15 mouse cellular contexts compared by ENCODE assay signal in the genomic region with DNA sequence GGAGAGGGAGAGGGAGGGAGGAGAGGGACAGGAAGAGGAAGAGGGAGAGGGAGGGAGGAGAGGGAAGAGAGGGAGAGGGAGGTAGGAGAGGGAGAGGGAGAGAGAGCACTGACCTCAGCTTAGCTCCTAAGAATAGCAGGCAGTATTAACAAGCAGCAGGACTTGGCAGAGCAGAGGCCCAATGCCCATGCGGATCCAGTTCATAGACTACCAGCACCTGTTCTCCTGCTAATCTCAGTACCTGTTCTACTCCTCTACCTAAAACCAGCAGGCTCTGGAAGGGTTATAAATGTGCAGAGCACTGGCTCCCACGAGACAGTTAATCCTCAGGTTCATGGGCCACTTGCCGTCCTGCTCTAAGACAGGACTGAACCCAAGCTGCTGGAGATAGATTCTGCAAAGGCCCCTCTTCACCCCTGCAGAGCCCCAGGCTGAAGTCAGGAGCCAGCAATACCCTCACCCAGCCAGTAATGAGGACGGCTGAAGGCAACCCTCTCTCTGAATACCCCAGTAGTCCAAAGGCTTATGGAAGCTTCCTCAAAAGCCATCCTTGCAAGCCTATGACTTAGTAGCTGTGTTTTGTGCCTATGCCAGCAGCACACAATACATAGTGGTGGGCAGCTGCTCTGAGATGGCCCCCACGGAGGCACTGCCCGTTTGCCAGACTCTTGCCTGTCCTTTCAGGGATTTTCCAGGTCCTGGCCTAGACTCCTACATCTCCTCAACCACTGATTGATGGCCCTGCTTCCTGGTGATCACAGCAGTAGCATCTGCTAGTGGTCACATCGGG. TPM values are rescaled to one million over a fixed set of nuclear protein-coding genes. Genes with fewer than 3 reads are reported as not detected.
DNase-seq lines count a peak whose midpoint lies in the region; ATAC-seq and TF ChIP-seq lines count a peak whose summit lies in the region.
"Had no signal": no experiment of that assay in that cellular context is flagged by ENCODE, and none has a peak within 500 bp of the region (broad histone marks: within the 10 kb centered on the region; RNA-seq: fewer than 3 reads in every experiment).

No protein-coding gene starts in this region.

- no peaks in the 10 kb centered on the region for H3K36me3 ChIP-seq in heart, adult 2 months (ENCODE audit: control insufficient read depth, insufficient read depth, low read length)
- peaks cover 10% of the 10 kb centered on the region; the same call in 1 of the 2 replicates for H3K36me3 ChIP-seq in liver, adult 2 months (ENCODE audit: control insufficient read depth, insufficient read depth, low read length)
- peaks cover 4% of the 10 kb centered on the region; the same call in 1 of the 2 replicates for H3K36me3 ChIP-seq in heart, embryonic 16.5 days (ENCODE audit: control insufficient read depth, insufficient read depth)

- no peaks in the 10 kb centered on the region for H3K27me3 ChIP-seq in heart, adult 2 months (ENCODE audit: control insufficient read depth, insufficient read depth, low read length)
- H3K27me3 ChIP-seq in liver, adult 2 months (ENCODE audit: control insufficient read depth, insufficient read depth, low read length): no peaks in the 10 kb centered on the region
- H3K27me3 ChIP-seq in heart, embryonic 16.5 days (ENCODE audit: control insufficient read depth, insufficient read depth, low read length): no peaks in the 10 kb centered on the region
- H3K27me3 ChIP-seq: neural tube, embryonic 12.5 days had no signal

- no peak for TF ChIP-seq CTCF in heart, adult 2 months (IDR thresholded peaks at IDR 0.05)
- TF ChIP-seq CTCF in liver, adult 2 months (IDR thresholded peaks at IDR 0.05; ENCODE audit: low read depth, low read length): no peak

- no peaks in the 10 kb centered on the region for H3K9me3 ChIP-seq in heart, embryonic 16.5 days (replicated peaks; ENCODE audit: control insufficient read depth, low read length)
- H3K9me3 ChIP-seq: neural tube, embryonic 12.5 days had no signal

- TF ChIP-seq EP300 in heart, adult 2 months (IDR thresholded peaks at IDR 0.05; ENCODE audit: insufficient read depth, low read depth, low read length): no peak

- peak overlapping the region; percentile 57 for H3K27ac ChIP-seq in heart, adult 2 months
- no peak overlapping the region; the same call in 1 of the 2 replicates for H3K27ac ChIP-seq in liver, adult 2 months (replicated peaks; ENCODE audit: insufficient read depth, low read depth, low read length)
- peak overlapping the region; percentile 87 for H3K27ac ChIP-seq in heart, embryonic 16.5 days (ENCODE audit: low read length)
- H3K27ac ChIP-seq: neural tube, embryonic 12.5 days had no signal

- H3K9ac ChIP-seq in heart, adult 2 months (ENCODE audit: low read depth, low read length): no peak overlapping the region
- H3K9ac ChIP-seq in liver, adult 2 months (ENCODE audit: low read depth, low read length): peak overlapping the region; percentile 32
- H3K9ac ChIP-seq in heart, embryonic 16.5 days (ENCODE audit: low read length): peak overlapping the region; percentile 47
- H3K9ac ChIP-seq: neural tube, embryonic 12.5 days had no signal

- intact Hi-C loops in heart, adult 2 months (cut with DNase I): no loop called here

- DNase-seq in heart, adult 2 months: no peak
- DNase-seq in heart, adult 11 months: no peak
- DNase-seq in liver, adult 2 months (ENCODE audit: extremely low read depth, low read depth, low spot score): peak; percentile 54
- DNase-seq in liver: no peak
- DNase-seq in cerebellum, adult 18-20 months: peak; percentile 81 to 90
- no peak for DNase-seq in right cerebral cortex, postnatal 36 days (ENCODE audit: low spot score in 2 of 2)
- DNase-seq in adrenal gland, adult 18-20 months (ENCODE audit: low spot score in 2 of 2): no peak
- DNase-seq: adrenal gland, postnatal 36 days; embryo, embryonic 11 days; kidney, postnatal 4 days; lung, postnatal 4 days; spleen, adult 18-20 months had no signal

- peak; percentile 74 for ATAC-seq in heart, embryonic 16.5 days (replicated peaks; ENCODE audit: extremely low read depth, insufficient read depth, low FRiP score)

- WGBS in heart, adult 2 months: 49% methylated on average over 7 of the region's 7 CpGs
- 71% methylated on average over 7 of the region's 7 CpGs for WGBS in liver, adult 2 months
- 46% methylated on average over 7 of the region's 7 CpGs for WGBS in heart, embryonic 16.5 days

- no peak overlapping the region for H3K4me3 ChIP-seq in heart, adult 2 months
- H3K4me3 ChIP-seq in liver, adult 2 months (ENCODE audit: insufficient read depth, low read depth, low read length): no peak overlapping the region
- H3K4me3 ChIP-seq in heart, embryonic 16.5 days (ENCODE audit: low read length): no peak overlapping the region
- H3K4me3 ChIP-seq: neural tube, embryonic 12.5 days had no signal

- 0 out of 2 replicates have a peak overlapping the region, but pooled peaks have one; percentile 3 for H3K4me2 ChIP-seq in heart, embryonic 16.5 days (ENCODE audit: low read depth, low read length)
- H3K4me2 ChIP-seq: neural tube, embryonic 12.5 days had no signal

- no peaks in the 10 kb centered on the region for H3K79me2 ChIP-seq in heart, adult 2 months (replicated peaks; ENCODE audit: control insufficient read depth, insufficient read depth, low read length)
- peaks cover 3% of the 10 kb centered on the region; the same call in 1 of the 2 replicates for H3K79me2 ChIP-seq in liver, adult 2 months (ENCODE audit: control insufficient read depth, insufficient read depth, low read length)

- H3K4me1 ChIP-seq in heart, adult 2 months (ENCODE audit: control insufficient read depth, insufficient read depth, low read length): peaks cover under 1% of the 10 kb centered on the region
- peaks cover 20% of the 10 kb centered on the region for H3K4me1 ChIP-seq in liver, adult 2 months (ENCODE audit: control insufficient read depth, insufficient read depth, low read length)
- H3K4me1 ChIP-seq in heart, embryonic 16.5 days (ENCODE audit: control insufficient read depth, insufficient read depth, low read length): peaks cover 25% of the 10 kb centered on the region

- TF ChIP-seq POLR2A in heart, adult 2 months (IDR thresholded peaks at IDR 0.05; ENCODE audit: insufficient read depth, low read depth, low read length): no peak
- no peak for TF ChIP-seq POLR2A in liver, adult 2 months (IDR thresholded peaks at IDR 0.05; ENCODE audit: extremely low read depth, insufficient read depth, low read length)

RNA-seq across cellular contexts. Expression of gene Mst1, which starts 6.9 kb away (rescaled TPM):
- total RNA-seq in heart, adult 2 months (2021): not detected
- 0.59 TPM in 1 of 2 replicates, not detected in the other for polyA plus RNA-seq in heart, adult 2 months (2012; rRNA removed)
- total RNA-seq in liver, adult 2 months (2014; rRNA removed): 143 and 177 TPM in 2 replicates
- 203 and 264 TPM in 2 replicates for polyA plus RNA-seq in liver, adult 2 months (2012; rRNA removed)
- polyA plus RNA-seq in heart, embryonic 16.5 days (2015; fragmentation: Nextera tagmentation; extraction: Ambion mirVana): 0.44 and 0.53 TPM in 2 replicates
- total RNA-seq in adrenal gland, adult 18-20 months (2021): under 1 TPM in 1 of 2 experiments, not detected in 1; 0.23 TPM
- total RNA-seq: left cerebral cortex, postnatal 14 days had no signal

RNA-seq across cellular contexts. Expression of gene Rnf123, which starts 9.8 kb away (rescaled TPM):
- total RNA-seq in heart, adult 2 months (2021): 10 to 100 TPM; 79.3 to 86.7 TPM
- polyA plus RNA-seq in heart, adult 2 months (2012; rRNA removed): 114 and 126 TPM in 2 replicates
- 19.6 and 29.6 TPM in 2 replicates for total RNA-seq in liver, adult 2 months (2014; rRNA removed)
- 79.8 and 97.5 TPM in 2 replicates for polyA plus RNA-seq in liver, adult 2 months (2012; rRNA removed)
- 31.3 and 34.7 TPM in 2 replicates for polyA plus RNA-seq in heart, embryonic 16.5 days (2015; fragmentation: Nextera tagmentation; extraction: Ambion mirVana)
- 10 to 100 TPM; 54.0 to 63.2 TPM for total RNA-seq in adrenal gland, adult 18-20 months (2021)

RNA-seq across cellular contexts. Expression of gene Amigo3, which starts 20.4 kb away (rescaled TPM):
- total RNA-seq in heart, adult 2 months (2021): 1 to 10 TPM; 1.5 to 2.0 TPM
- 3.1 and 5.1 TPM in 2 replicates for polyA plus RNA-seq in heart, adult 2 months (2012; rRNA removed)
- 0.37 and 0.47 TPM in 2 replicates for total RNA-seq in liver, adult 2 months (2014; rRNA removed)
- polyA plus RNA-seq in liver, adult 2 months (2012; rRNA removed): 1.2 and 2.8 TPM in 2 replicates
- polyA plus RNA-seq in heart, embryonic 16.5 days (2015; fragmentation: Nextera tagmentation; extraction: Ambion mirVana): 1.9 and 2.4 TPM in 2 replicates
- total RNA-seq in adrenal gland, adult 18-20 months (2021): 1 to 10 TPM; 2.0 to 3.5 TPM

RNA-seq across cellular contexts. Expression of gene Apeh, which starts 21.1 kb away (rescaled TPM):
- total RNA-seq in heart, adult 2 months (2021): 10 to 100 TPM; 37.6 to 39.3 TPM
- polyA plus RNA-seq in heart, adult 2 months (2012; rRNA removed): 58.0 and 92.7 TPM in 2 replicates
- 53.3 and 54.3 TPM in 2 replicates for total RNA-seq in liver, adult 2 months (2014; rRNA removed)
- 89.0 and 116 TPM in 2 replicates for polyA plus RNA-seq in liver, adult 2 months (2012; rRNA removed)
- 54.5 and 57.0 TPM in 2 replicates for polyA plus RNA-seq in heart, embryonic 16.5 days (2015; fragmentation: Nextera tagmentation; extraction: Ambion mirVana)
- total RNA-seq in adrenal gland, adult 18-20 months (2021): 10 to 100 TPM; 71.8 to 86.6 TPM

RNA-seq across cellular contexts. Expression of gene Gmppb, which starts 24.3 kb away (rescaled TPM):
- total RNA-seq in heart, adult 2 months (2021): 10 to 100 TPM; 10.1 to 10.2 TPM
- 9.6 and 11.2 TPM in 2 replicates for polyA plus RNA-seq in heart, adult 2 months (2012; rRNA removed)
- total RNA-seq in liver, adult 2 months (2014; rRNA removed): 14.0 and 54.7 TPM in 2 replicates
- polyA plus RNA-seq in liver, adult 2 months (2012; rRNA removed): 16.5 and 21.4 TPM in 2 replicates
- polyA plus RNA-seq in heart, embryonic 16.5 days (2015; fragmentation: Nextera tagmentation; extraction: Ambion mirVana): 21.6 and 26.0 TPM in 2 replicates
- total RNA-seq in adrenal gland, adult 18-20 months (2021): 10 to 100 TPM; 19.8 to 20.1 TPM

Comparison
In these comparisons a context has a peak if more than half of its experiments do, and no peak if none do; other contexts are left out.
1. DNase-seq: peak in liver, adult 2 months (single experiment) and cerebellum, adult 18-20 months (2 of 2); none in heart, adult 2 months (0 of 2), heart, adult 11 months (single experiment), liver (single experiment), right cerebral cortex, postnatal 36 days (0 of 2) and adrenal gland, adult 18-20 months (0 of 2).
2. RNA of gene Mst1, which starts 6.9 kb away (total RNA-seq): 143 to 177 TPM in liver, adult 2 months; 0.23 TPM in adrenal gland, adult 18-20 months and not detected in heart, adult 2 months; every median in the first group is over 100 times any median in the second.